Mouse (Mus musculus) adrenal gland, postnatal 14 days (tissue): ENCODE measurements around the gene Suds3. TPM values are rescaled to one million over a fixed set of nuclear protein-coding genes. Genes with fewer than 3 reads are reported as not detected.

Source experiments
- DNase-seq: peaks from one replicate; pipeline ENCODE4 v3.0.0; 2021; ENCODE audit warnings: mixed read lengths
- total RNA-seq: library from RNA; stranded (reverse); gene quantifications from 2 replicates; pipeline ENCODE4 v1.2.3, GENCODE M21; 2021

Gene Suds3
- total RNA-seq, 1 experiment from 2014 or later, result 88.4 TPM

- no peak for DNase-seq
Observed at GRCm38 (mm10) chr5:117136570-117136969, 20.7 kb upstream of the Suds3 start.

GRCm38 (mm10) chr5:117135869-117136268 lies 20.0 kb upstream of the Suds3 start:
- peak; percentile 69 for DNase-seq

GRCm38 (mm10) chr5:117134889-117135456 lies 19.1 kb upstream of the Suds3 start:
- DNase-seq, result no peak

- DNase-seq, result peak; percentile 40
Observed at GRCm38 (mm10) chr5:117134066-117134888, 18.4 kb upstream of the Suds3 start.

GRCm38 (mm10) chr5:117133446-117134065 lies 17.6 kb upstream of the Suds3 start:
- peak; percentile 34 for DNase-seq

GRCm38 (mm10) chr5:117130726-117131125 lies 14.8 kb upstream of the Suds3 start:
- no peak for DNase-seq

GRCm38 (mm10) chr5:117127051-117127450 lies 11.1 kb upstream of the Suds3 start:
- DNase-seq, result no peak

GRCm38 (mm10) chr5:117125482-117126346 lies 9.8 kb upstream of the Suds3 start:
- DNase-seq, result no peak

- DNase-seq, result no peak
Observed at GRCm38 (mm10) chr5:117123840-117124239, 7.9 kb upstream of the Suds3 start.

GRCm38 (mm10) chr5:117123102-117123501 lies 7.2 kb upstream of the Suds3 start:
- no peak for DNase-seq

GRCm38 (mm10) chr5:117121657-117122056 lies 5.7 kb upstream of the Suds3 start:
- peak; percentile 47 for DNase-seq

- no peak for DNase-seq
Observed at GRCm38 (mm10) chr5:117120489-117121466, 4.9 kb upstream of the Suds3 start.

GRCm38 (mm10) chr5:117119777-117120488 lies 4.0 kb upstream of the Suds3 start, which contains the start of gene Taok3:
Taok3 (plus strand) TSS chr5:117120129.
- DNase-seq, result peak; percentile 100

- DNase-seq, result no peak
Observed at GRCm38 (mm10) chr5:117118850-117119249, 2.9 kb upstream of the Suds3 start.

GRCm38 (mm10) chr5:117118220-117118619 lies 2.3 kb upstream of the Suds3 start:
- DNase-seq, result no peak

GRCm38 (mm10) chr5:117117716-117118115 lies 1.8 kb upstream of the Suds3 start:
- DNase-seq, result no peak

- no peak for DNase-seq
Observed at GRCm38 (mm10) chr5:117117241-117117640, 1.3 kb upstream of the Suds3 start.

- DNase-seq, result no peak
Observed at GRCm38 (mm10) chr5:117116660-117117059, 747 bp upstream of the Suds3 start.

- peak; percentile 75 for DNase-seq
Observed at GRCm38 (mm10) chr5:117115193-117115767, 633 bp downstream of the Suds3 start.
